16 mouse cellular contexts compared by ENCODE assay signal in genomic region chr16:85085902-85086301, GRCm38 (mm10).
DNase-seq lines count a peak whose midpoint lies in the region; ATAC-seq and TF ChIP-seq lines count a peak whose summit lies in the region.
"Had no signal": no experiment of that assay in that cellular context is flagged by ENCODE, and none has a peak within 500 bp of the region (broad histone marks: within the 10 kb centered on the region; RNA-seq: fewer than 3 reads in every experiment).

No protein-coding gene starts in this region.

- peaks cover 15% of the 10 kb centered on the region; the same call in 1 of the 2 replicates for H3K36me3 ChIP-seq in forebrain, embryonic 14.5 days (ENCODE audit: control insufficient read depth, insufficient read depth, low read length)
- H3K36me3 ChIP-seq in forebrain, postnatal 0 days (ENCODE audit: insufficient read depth): peaks cover 15% of the 10 kb centered on the region; the same call in 1 of the 2 replicates
- H3K36me3 ChIP-seq: liver, embryonic 13.5 days had no signal

- no peak; the same call in 1 of the 2 replicates for ATAC-seq in forebrain, embryonic 14.5 days
- no peak for ATAC-seq in forebrain, postnatal 0 days

- H3K4me2 ChIP-seq in forebrain, embryonic 14.5 days (ENCODE audit: low read length): no peak overlapping the region
- no peak overlapping the region for H3K4me2 ChIP-seq in forebrain, postnatal 0 days (ENCODE audit: low read depth)
- H3K4me2 ChIP-seq: heart, embryonic 15.5 days; kidney, embryonic 15.5 days; liver, embryonic 13.5 days; neural tube, embryonic 15.5 days had no signal

- no peaks in the 10 kb centered on the region for H3K27me3 ChIP-seq in forebrain, embryonic 14.5 days (replicated peaks; ENCODE audit: control insufficient read depth, insufficient read depth, low read length)
- no peaks in the 10 kb centered on the region for H3K27me3 ChIP-seq in forebrain, postnatal 0 days (ENCODE audit: insufficient read depth, low read length)
- H3K27me3 ChIP-seq: heart, embryonic 15.5 days; kidney, embryonic 15.5 days; liver, embryonic 13.5 days; neural tube, embryonic 15.5 days had no signal

- WGBS in forebrain, embryonic 14.5 days: 52% methylated on average over 6 of the region's 6 CpGs
- WGBS in forebrain, postnatal 0 days: 45% methylated on average over 6 of the region's 6 CpGs

- peaks cover 40% of the 10 kb centered on the region for H3K4me1 ChIP-seq in forebrain, embryonic 14.5 days (ENCODE audit: control insufficient read depth, insufficient read depth, low read length)
- peaks cover 22% of the 10 kb centered on the region for H3K4me1 ChIP-seq in forebrain, postnatal 0 days (ENCODE audit: insufficient read depth)
- no peaks in the 10 kb centered on the region for H3K4me1 ChIP-seq in brown adipose tissue, adult 24 weeks (ENCODE audit: control insufficient read depth, insufficient read depth, insufficient read length, low read length)
- H3K4me1 ChIP-seq: liver, embryonic 13.5 days had no signal

- TF ChIP-seq CTCF in forebrain, postnatal 0 days (IDR thresholded peaks at IDR 0.05; ENCODE audit: low read depth): no peak

- no peak overlapping the region for H3K4me3 ChIP-seq in forebrain, embryonic 14.5 days (ENCODE audit: low read depth, low read length)
- H3K4me3 ChIP-seq in forebrain, postnatal 0 days (ENCODE audit: low read depth, low read length): no peak overlapping the region
- no peak overlapping the region for H3K4me3 ChIP-seq in brown adipose tissue, adult 24 weeks (ENCODE audit: insufficient read depth, low read depth, low read length)
- H3K4me3 ChIP-seq: embryonic facial prominence, embryonic 10.5 days; heart, embryonic 15.5 days; kidney, embryonic 15.5 days; liver, embryonic 13.5 days; neural tube, embryonic 15.5 days had no signal

- peak; percentile 34 for DNase-seq in forebrain, embryonic 14.5 days (ENCODE audit: low spot score)
- no peak for DNase-seq in forebrain, postnatal 0 days
- peak; percentile 13 for DNase-seq in lung, postnatal 10 days
- DNase-seq in lung, postnatal 4 days: no peak
- peak; percentile 64 to 69 for DNase-seq in cerebellum, postnatal 25 days
- no peak for DNase-seq in left cerebral cortex, adult 8-10 months (ENCODE audit: low spot score in 2 of 2)
- DNase-seq in retina, embryonic 14.5 days (ENCODE audit: low spot score): no peak
- DNase-seq: heart, adult 11 months; liver, embryonic 13.5 days; thymus, postnatal 36 days had no signal

- peak overlapping the region; percentile 52; the same call in 1 of the 2 replicates for H3K27ac ChIP-seq in forebrain, embryonic 14.5 days (ENCODE audit: low read depth, low read length)
- no peak overlapping the region for H3K27ac ChIP-seq in forebrain, postnatal 0 days (ENCODE audit: low read depth, low read length)
- 0 out of 2 replicates have a peak overlapping the region, but pooled peaks have one; percentile 19 for H3K27ac ChIP-seq in brown adipose tissue, adult 24 weeks (replicated peaks; ENCODE audit: low read depth, low read length)
- H3K27ac ChIP-seq: embryonic facial prominence, embryonic 10.5 days; heart, embryonic 15.5 days; kidney, embryonic 15.5 days; liver, embryonic 13.5 days; neural tube, embryonic 15.5 days; stomach, postnatal 0 days had no signal

- H3K9ac ChIP-seq in forebrain, embryonic 14.5 days (ENCODE audit: low read length): no peak overlapping the region
- no peak overlapping the region for H3K9ac ChIP-seq in forebrain, postnatal 0 days
- H3K9ac ChIP-seq: heart, embryonic 15.5 days; kidney, embryonic 15.5 days; liver, embryonic 13.5 days; neural tube, embryonic 15.5 days had no signal

- no peaks in the 10 kb centered on the region for H3K9me3 ChIP-seq in forebrain, embryonic 14.5 days (replicated peaks; ENCODE audit: control insufficient read depth, low read length)
- no peaks in the 10 kb centered on the region for H3K9me3 ChIP-seq in forebrain, postnatal 0 days (ENCODE audit: low read length)
- H3K9me3 ChIP-seq: embryonic facial prominence, embryonic 10.5 days; heart, embryonic 15.5 days; kidney, embryonic 15.5 days; liver, embryonic 13.5 days; neural tube, embryonic 15.5 days had no signal

Comparison
In these comparisons a context has a peak if more than half of its experiments do, and no peak if none do; other contexts are left out.
1. DNase-seq: peak in forebrain, embryonic 14.5 days (single experiment), lung, postnatal 10 days (single experiment) and cerebellum, postnatal 25 days (2 of 2); none in forebrain, postnatal 0 days (single experiment), lung, postnatal 4 days (0 of 2), left cerebral cortex, adult 8-10 months (0 of 2) and retina, embryonic 14.5 days (single experiment).